Mouse (Mus musculus) lung, adult 2 months (tissue): ENCODE measurements around the gene Orai1.

Experiments
- CTCF ChIP-seq: fragments of 200-500 bp; IDR thresholded peaks from 2 replicates; pipeline ENCODE4 v1.5.1; 2011; ENCODE audit warnings: mild to moderate bottlenecking, low read length, control low read depth; ENCODE audit not compliant: insufficient read depth
- POLR2A ChIP-seq: fragments of 200-500 bp; IDR thresholded peaks from 2 replicates; pipeline ENCODE4 v1.6.1; 2011; ENCODE audit warnings: low read depth, mild to moderate bottlenecking, control low read depth, low read length, borderline replicate concordance; ENCODE audit errors: extremely low read depth

- TF ChIP-seq POLR2A (no peak), CTCF (no peak)
Observed at GRCm38 (mm10) chr5:122984483-122984882, 30.4 kb upstream of the Orai1 start.
